Mouse (Mus musculus) embryonic facial prominence, embryonic 14.5 days (tissue): Measurements from ENCODE around the gene Raet1e. TPM values are rescaled to one million over a fixed set of nuclear protein-coding genes. Genes with fewer than 3 reads are reported as not detected.
"Not testable (repeated sequence)": the region's sequence is repeated elsewhere in the genome, so short reads cannot be mapped to it uniquely, and the experiment has no call there.

ENCODE experiments used
- ATAC-seq: fragments of 200-750 bp; cut with Nextera tagmentation; 2 replicates; pipeline ENCODE4 v1.8.0; 2017; ENCODE audit warnings: low read depth, moderate number of reproducible peaks, moderate TSS enrichment
- DNase-seq: peaks from one replicate; pipeline ENCODE4 v3.0.0-alpha.2; 2015; ENCODE audit warnings: low spot score
- H3K27ac ChIP-seq: fragments of 300-500 bp; sonication (generic); replicated peaks from 2 replicates; pipeline ENCODE4 v1.5.1; 2014; ENCODE audit warnings: low read depth, mild to moderate bottlenecking, low read length, moderate library complexity
- H3K27me3 ChIP-seq: fragments of 300-500 bp; sonication (generic); replicated peaks from 2 replicates; pipeline ENCODE4 v1.6.1; 2014; ENCODE audit warnings: low read length; ENCODE audit not compliant: control insufficient read depth, insufficient read depth
- H3K36me3 ChIP-seq: fragments of 300-500 bp; sonication (generic); 2 replicates; pipeline ENCODE4 v1.6.1; 2014; ENCODE audit warnings: low read length, mixed read lengths; ENCODE audit not compliant: control insufficient read depth, insufficient read depth
- H3K4me1 ChIP-seq: fragments of 300-500 bp; sonication (generic); 2 replicates; pipeline ENCODE4 v1.6.1; 2014; ENCODE audit warnings: antibody characterized with exemption, low read length; ENCODE audit not compliant: control insufficient read depth, insufficient read depth
- H3K4me2 ChIP-seq: fragments of 300-500 bp; sonication (generic); 2 replicates; pipeline ENCODE4 v1.6.1; 2014; ENCODE audit warnings: low read depth, mild to moderate bottlenecking, low read length, moderate library complexity, mixed read lengths
- H3K4me3 ChIP-seq: fragments of 300-500 bp; sonication (generic); 2 replicates; pipeline ENCODE4 v1.5.1; 2014; ENCODE audit warnings: low read depth, mild to moderate bottlenecking, low read length
- H3K9ac ChIP-seq: fragments of 300-500 bp; sonication (generic); 2 replicates; pipeline ENCODE4 v1.6.1; 2014; ENCODE audit warnings: low read depth, mild to moderate bottlenecking, low read length, moderate library complexity, mixed read lengths
- H3K9me3 ChIP-seq: fragments of 300-500 bp; sonication (generic); 2 replicates; pipeline ENCODE4 v1.6.1; 2016; ENCODE audit warnings: low read length; ENCODE audit not compliant: control insufficient read depth
- WGBS: fragments of 180-500 bp; shearing (Covaris S2); extraction: QIAGEN DNeasy Blood & Tissue Kit; methylation state at CpG from one replicate; pipeline ENCODE4 v1.1.7; 2014; 5-methylcytosine and 5-hydroxymethylcytosine counted together
- polyA plus RNA-seq: library from polyadenylated mRNA; unstranded; fragments of >200 nt; fragmentation: Nextera tagmentation; extraction: Ambion mirVana; gene quantifications from 2 replicates; pipeline ENCODE4 v1.2.1, GENCODE M21; 2014

Raet1e gene
- polyA plus RNA-seq, 1 experiment from 2014 or later: 5.4 TPM

DNA sequence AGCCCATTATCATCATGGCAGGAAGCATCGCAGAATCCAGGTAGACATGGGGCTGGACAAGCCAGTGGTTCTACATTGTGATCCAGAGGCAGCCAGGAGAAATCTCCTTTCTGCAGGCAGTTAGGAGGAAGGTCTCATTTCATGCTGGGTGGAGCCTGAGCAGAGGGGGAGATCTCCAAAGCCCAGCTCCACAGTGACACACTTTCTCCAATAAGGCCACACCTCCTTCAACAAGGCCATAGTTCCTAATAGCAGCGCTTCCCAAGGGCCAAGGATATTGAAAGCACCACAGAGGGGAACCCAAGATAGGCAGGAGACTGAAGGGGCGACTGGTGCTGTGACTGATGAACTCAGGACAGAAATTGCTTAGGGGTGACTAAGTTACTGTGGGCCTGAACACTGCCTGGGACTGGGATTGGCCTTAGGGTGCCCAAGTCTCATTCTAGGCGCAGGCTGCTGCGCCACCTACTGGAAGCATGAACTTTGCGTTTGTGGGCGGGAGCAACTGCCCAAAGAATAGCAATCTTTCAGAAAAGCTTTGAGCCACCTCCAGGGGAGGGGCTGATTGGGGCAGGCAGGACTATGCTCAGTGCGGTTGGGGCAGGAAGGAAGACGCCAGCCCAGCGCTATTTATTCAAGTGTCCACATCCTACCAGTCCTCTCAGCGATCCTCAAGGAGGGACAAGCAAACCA, 244.0 kb downstream of the Raet1e start:
- not testable (repeated sequence) for H3K27ac ChIP-seq, H3K9ac ChIP-seq, H3K4me2 ChIP-seq, H3K4me3 ChIP-seq, H3K9me3 ChIP-seq, H3K36me3 ChIP-seq, H3K27me3 ChIP-seq, H3K4me1 ChIP-seq
- ATAC-seq (peak; percentile 79), DNase-seq (peak; percentile 64)
- WGBS: 0% methylated on average over 8 of the region's 11 CpGs

DNA sequence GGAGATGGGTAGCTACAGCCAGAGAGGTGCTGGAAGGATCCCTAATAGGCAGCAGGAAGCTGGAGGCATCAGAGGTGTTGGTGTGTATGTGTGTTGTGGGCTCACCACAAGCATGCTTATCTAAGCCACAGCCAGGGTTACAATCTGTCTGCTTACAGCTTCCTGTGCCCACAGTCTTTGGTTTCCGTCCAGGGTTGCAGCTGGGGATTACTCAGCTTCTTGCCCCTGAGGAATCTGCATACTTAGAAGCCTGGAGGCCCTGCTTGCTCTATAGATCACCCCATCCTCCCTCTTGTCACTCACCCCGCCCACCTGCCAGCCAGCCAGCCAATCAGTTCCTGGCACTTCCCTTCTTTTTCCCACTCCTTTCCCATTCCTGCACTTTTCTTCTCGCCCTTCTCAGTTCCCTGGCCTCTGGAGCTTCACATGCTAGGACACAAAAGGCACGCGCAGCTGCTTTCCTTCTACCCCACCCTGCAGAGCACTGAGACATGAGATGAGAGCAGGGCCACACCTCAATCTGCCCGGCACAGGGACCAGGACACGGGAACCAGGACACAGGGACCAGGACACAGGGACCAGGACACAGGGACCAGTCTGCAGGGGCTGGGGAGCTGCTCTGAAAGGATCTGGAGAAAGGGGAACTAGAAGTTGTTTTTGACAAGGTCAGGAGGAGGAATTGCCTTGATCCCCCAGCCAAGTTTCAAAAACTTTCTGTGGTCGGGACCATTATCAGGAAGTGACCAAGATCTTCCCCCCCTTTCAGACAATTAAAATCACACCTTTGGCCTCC, 255.5 kb downstream of the Raet1e start:
- not testable (repeated sequence) for H3K4me2 ChIP-seq, H3K36me3 ChIP-seq, H3K4me3 ChIP-seq, H3K27ac ChIP-seq, H3K27me3 ChIP-seq, H3K9me3 ChIP-seq, H3K4me1 ChIP-seq, H3K9ac ChIP-seq
- WGBS: 0% methylated on average over 1 of the region's 8 CpGs
- DNase-seq (peak; percentile 38), ATAC-seq (peak; percentile 74)

Other genes starting within 250 kb of the Raet1e start
- not detected in 2 replicates for gene 4930444G20Rik, start 90.5 kb upstream of the Raet1e start, polyA plus RNA-seq
- 14.3 and 16.1 TPM in 2 replicates for gene E030030I06Rik, start 9.3 kb upstream of the Raet1e start, polyA plus RNA-seq
- 0.38 and 0.39 TPM in 2 replicates for gene H60b, start within 50 bp of the Raet1e start, polyA plus RNA-seq
- gene Raet1d, start 202.0 kb downstream of the Raet1e start, polyA plus RNA-seq: 11.1 and 17.0 TPM in 2 replicates